Mouse (Mus musculus) mouse trophoblast stem cell (cell line): ENCODE results near the gene Flt3l.
"Not testable (repeated sequence)": the region's sequence is repeated elsewhere in the genome, so short reads cannot be mapped to it uniquely, and the experiment has no call there.

Experiments used
- in situ Hi-C, 2 experiments: fragments of 300-500 bp; cut with MseI, MboI; formaldehyde crosslinking; loops; 2 replicates in 1 of 2; 3 replicates in 1 of 2; pipeline ENCODE4 v1.15.1; 2025

Flt3l gene

DNA sequence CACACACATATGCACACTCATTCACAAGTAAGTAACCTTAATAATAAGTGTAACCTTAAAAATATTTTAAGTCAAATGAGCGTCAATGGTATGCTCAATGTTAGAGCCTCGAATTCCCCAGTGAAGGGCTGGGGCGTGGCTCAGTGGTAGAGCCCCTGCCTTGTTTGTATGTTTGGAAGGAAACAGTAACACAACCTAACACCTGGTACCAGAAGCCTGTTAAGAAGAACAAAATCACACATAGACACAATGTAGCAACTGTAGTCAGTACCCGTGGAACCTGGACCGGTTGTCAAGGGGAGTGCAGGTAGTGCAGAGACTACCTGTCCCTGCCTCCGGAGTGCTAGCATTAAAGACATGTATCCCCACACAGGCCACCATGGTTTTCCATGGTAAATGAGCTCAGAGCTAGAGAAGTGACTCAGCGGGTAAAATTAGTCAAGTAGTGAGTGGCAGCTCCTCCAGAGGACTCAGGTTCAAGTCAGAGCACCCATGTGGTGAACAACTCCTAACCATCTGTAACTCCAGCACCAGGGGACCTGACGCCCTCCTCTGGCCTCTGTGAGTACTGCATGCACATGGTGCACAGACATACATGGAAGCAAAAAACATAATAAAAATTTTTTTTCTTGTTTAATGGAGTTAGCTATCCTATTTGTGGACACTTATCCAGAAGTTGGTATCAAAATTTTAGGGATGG is 37.5 kb downstream of the Flt3l start:
- in situ Hi-C loops: no loop called here

DNA sequence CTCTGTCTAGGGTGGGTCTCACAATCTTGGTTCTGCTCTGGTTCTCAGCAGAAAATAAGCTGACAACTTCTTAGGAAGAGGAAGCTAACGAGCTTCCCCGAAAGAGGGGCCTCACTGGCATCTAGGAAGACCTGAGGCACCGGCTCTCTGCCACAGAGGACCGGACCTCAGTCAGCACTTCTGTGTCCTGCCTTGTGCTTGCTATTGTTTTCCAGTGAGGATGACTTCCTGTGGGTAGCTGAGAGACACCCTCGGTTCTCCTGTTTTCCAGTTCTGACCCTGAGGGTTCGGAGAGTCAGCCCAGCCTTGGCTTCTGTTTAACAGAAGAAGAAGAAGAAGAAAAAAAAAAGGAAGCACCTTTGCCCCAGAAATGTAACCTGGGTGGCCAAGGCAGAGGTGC is 38.8 kb downstream of the Flt3l start:
- in situ Hi-C loops: no loop called here

DNA sequence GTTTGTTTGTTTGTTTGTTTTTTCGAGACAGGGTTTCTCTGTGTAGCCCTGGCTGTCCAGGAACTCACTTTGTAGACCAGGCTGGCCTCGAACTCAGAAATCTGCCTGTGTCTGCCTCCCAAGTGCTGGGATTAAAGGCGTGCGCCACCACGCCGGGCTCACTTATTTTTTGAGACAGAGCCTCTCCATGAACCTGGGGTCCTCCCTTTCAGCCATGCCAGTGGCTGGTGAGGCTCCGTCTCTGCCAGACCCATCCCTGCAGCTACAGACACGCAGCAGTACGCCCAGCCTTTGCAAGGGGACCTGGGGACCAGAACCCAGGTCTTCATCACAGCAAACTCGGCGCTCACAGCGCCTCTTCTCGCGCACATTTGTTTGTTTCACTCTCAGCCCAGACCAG is 40.3 kb downstream of the Flt3l start:
- in situ Hi-C loops: not testable (repeated sequence)

DNA sequence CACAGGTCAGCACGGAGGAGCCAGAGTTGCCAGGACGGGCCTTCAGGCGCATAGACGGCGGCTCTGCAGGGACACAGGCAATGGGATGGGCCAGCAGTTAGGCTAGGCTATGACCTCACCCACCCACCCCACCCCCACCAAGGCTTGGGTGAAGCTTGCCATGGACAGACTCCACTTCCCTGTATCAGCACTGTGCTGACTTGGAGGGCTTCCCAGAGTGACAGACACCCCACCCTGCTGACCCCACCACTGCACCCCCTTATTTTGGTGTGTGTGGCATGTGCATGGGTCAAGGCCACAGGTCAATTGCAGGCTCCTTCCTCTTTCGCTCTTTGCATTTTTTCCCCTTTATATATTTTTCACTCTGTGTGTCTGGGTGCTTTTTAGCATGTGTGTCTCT is 40.9 kb downstream of the Flt3l start:
- in situ Hi-C loops: no loop called here

DNA sequence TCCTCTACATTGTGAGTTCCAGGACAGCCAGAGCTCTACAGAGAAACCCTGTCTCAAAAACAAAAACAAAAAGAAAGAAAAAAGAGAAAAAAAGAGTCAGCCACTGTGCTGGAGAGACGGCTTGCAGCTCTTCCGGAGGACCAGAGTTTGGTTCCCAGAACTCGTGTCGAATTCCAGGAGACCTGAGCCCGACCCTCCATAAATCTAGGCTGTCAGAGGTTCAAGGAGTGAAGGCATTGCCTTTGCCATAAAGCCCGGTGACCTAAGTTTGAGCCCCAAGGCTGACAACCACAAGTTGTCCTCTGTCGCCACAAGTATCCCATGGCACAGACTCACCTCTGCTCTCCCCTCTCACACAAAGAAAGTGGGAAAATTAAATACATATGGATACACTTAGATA is 42.1 kb downstream of the Flt3l start:
- in situ Hi-C loops: no loop called here

DNA sequence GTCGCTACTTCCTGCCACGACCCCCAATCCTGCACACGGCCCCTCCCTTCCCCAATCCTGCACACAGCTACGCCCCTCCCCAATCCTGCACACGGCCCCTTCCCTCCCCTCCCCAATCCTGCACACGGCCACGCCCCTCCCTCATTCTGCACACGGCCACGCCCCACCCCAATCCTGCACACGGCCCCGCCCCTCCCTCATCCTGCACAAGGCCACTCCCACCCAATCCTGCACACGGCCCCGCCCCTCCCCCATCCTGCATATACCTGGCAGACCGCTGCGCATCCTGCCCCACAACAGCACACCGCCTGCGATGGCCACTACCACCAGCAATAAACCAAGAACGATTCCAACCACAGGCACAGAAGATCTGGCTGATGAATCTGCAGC is 42.7 kb downstream of the Flt3l start:
- in situ Hi-C loops: no loop called here

DNA sequence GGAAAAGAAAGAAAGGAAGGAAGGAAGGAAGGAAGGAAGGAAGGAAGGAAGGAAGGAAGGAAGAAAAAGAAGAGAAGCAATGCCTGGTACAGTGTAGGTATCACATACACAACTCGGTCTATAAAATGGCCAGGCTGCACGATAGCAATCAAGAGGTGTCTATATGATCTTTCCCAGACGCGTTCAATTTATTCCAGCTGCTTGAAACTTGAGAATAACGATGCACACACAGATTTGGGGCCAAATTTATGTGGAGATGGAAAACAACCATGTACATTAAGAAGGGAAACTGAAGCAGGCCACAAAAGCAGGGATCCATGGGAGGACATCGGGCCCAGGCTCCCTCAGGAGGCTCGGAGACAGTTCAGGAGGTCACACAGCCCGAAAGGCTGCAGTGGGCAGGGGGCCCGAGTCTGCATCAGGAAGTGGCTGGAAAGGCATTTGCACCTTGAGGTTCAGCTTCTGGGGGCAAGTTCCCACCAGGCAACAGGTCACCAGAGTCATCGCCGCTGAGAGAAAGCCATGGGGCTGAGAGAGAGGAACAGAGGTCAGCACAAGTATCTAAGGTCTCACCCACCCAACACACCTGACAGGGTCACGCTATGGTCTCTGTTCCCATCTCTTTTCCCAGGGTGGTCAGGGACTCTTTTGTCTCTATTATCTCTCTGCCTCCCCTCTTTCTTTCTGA is 43.3 kb downstream of the Flt3l start:
- in situ Hi-C loops: no loop called here

DNA sequence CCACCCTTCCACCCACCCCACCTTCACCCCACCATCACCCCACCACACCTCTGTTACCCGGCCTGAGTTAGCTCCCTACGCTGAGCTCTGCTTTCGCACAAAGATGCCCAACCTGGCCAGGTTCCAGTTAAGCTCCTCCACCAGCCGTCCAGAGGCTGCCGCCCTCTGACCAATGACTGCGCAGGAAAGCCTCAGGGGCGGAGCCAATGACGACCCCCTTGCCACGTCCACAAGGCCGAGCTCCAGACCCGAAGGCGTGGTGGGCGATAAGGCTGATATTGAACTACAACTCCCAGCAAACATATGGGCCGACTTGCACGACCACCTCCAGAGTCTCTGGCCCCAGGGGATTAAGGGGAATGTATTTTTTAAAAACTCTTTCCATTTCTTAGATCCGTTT is 44.2 kb downstream of the Flt3l start, which contains the start of gene Rcn3:
Rcn3 (minus strand) TSS at position 174 of the 400 bp plus-strand sequence.
- in situ Hi-C loops: no loop called here

DNA sequence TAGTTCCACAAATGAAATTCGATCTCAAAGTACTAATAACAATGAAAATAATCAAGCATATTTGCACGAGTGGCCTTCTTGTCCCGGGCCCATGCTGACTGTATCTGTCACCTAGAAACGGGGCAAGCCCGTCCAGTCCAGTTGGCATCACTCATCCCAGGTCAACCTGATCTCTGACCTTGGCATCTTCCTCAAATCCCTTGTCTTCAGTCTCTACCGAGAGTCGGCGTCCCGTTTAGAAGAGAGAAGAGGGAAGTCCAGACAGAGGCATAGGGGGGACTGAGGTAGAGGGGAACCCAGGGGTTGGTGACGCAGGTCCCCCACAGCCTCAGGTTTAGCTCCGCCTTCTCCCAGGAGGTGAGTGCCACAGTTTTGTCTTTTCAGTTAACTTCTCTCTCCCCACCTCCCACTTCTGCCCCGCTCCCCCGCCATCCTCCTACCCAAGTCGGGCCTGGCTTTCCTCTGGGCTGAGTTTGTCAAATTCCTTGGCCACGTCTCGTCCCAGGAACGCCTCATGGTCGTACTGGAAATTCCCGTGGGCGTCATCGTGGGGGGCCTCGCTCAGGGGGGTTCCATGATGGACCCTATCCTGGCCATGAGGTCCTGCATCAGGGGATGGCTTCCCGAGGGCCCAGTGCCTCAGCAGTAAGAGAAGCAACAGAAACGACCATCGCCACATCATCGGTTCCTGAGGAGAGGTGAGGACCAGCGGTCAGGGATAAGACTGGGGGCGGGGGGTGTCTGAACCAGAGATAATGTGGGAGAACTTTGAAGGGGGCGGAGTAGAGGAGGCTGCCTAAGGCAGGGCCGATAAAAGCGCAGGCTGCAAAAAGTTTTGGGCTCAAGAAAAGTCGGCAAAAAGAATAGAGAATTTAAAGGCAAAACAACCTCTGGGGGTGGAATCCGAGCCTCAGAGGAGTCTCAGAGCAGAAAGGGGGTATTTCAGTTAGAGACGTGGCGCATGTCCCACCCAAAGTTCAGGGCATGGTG is 44.9 kb downstream of the Flt3l start:
- in situ Hi-C loops: no loop called here

DNA sequence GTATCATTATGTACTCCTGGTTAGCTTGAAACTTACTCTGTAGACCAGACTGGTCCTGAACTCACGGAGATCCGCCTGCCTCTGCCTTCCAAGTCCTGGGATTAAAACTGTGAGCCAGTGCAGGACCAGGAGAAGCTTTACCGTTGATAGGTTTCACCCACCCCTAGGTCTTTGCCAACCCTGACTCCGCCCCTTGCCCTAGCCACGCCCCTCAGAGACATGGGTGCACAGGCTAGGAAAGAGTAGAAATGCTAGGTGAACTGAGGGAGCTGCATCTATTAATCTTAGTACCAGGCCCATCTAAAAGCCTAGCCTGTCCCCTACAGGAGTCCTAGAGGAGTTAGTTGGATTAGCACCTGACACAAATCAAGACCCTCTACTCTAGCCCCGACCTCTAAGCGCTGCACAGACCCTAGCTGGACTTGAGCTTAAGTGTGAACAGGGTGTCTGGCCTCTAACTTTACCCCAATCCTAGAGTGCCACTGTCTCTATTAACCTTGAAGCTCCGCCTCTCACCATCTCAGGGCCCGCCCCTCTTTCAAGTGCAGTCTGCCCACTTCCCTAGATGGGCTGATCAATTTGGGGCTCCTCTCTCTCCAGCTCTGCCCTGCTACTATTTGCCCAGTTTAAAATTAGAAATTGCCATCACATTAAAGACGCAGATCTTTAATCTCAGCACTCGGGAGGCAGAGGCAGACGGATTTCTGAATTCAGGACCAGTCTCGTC is 45.8 kb downstream of the Flt3l start:
- in situ Hi-C loops: no loop called here

DNA sequence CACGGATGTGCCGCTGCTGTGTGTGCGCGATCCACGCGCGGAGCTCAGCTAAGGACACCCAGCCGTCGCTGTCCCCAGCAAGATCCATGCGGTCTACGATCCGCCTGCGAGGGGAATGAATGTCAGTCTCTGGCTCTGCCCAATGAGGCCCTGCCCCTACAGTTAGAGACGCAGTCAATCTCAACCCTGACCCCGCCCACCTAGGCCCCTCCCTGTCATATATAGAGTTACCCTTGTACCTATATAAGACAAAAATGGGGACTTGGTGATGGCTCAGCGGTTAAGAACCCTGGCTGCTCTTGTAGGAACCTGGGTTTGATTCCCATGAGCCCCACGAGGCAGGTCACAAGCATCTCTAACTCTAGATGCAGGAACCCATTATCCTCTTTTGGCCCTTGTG is 47.6 kb downstream of the Flt3l start:
- in situ Hi-C loops: no loop called here

DNA sequence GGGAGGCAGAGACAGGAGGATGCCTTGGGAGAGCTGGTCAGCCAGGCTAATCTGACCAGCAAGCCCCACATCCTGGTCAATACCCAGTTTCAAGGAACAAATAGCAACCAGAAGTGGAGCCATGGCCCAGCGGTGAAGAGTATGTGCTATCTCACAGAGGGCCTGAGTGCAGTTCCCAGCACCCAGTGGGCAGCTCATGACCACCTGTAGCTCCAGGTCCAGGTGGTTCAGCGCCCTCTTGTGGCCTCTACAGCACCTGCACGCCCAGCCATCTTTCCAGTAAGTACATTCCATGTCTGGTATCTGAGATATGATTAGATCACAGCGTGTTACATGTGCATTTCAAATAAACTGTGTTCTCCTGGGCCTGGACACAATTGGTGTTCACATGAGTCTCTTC is 50.1 kb downstream of the Flt3l start:
- in situ Hi-C loops: no loop called here

DNA sequence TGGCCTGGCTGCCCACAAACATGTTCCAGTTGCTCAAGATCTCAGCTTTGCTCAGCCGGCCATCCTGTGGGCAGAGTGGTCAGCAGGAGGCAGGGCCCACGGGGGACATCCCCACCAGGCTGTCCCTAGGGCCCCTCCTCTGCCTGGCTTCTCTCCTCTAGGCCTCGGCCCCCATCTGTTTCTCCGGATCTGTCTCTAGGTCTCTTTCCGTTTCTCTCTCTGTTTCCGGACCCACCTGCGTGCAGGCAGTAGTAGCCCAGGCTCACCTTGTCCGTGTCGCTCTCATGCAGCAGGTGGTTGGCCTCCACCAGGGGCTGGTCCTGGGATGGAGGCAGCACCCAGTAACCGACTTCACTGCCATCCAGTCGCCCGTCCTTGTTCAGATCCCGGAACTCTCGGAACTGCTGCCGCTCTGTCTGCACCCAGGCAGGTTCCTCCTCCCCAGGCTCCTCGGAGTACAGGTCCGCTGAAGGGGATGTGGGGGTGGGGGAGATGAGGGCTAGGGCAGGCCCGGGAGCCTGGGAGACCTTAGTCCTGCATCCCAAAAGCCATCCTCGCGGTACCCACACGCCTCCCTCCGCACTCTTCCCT is 52.8 kb downstream of the Flt3l start:
- in situ Hi-C loops: no loop called here

DNA sequence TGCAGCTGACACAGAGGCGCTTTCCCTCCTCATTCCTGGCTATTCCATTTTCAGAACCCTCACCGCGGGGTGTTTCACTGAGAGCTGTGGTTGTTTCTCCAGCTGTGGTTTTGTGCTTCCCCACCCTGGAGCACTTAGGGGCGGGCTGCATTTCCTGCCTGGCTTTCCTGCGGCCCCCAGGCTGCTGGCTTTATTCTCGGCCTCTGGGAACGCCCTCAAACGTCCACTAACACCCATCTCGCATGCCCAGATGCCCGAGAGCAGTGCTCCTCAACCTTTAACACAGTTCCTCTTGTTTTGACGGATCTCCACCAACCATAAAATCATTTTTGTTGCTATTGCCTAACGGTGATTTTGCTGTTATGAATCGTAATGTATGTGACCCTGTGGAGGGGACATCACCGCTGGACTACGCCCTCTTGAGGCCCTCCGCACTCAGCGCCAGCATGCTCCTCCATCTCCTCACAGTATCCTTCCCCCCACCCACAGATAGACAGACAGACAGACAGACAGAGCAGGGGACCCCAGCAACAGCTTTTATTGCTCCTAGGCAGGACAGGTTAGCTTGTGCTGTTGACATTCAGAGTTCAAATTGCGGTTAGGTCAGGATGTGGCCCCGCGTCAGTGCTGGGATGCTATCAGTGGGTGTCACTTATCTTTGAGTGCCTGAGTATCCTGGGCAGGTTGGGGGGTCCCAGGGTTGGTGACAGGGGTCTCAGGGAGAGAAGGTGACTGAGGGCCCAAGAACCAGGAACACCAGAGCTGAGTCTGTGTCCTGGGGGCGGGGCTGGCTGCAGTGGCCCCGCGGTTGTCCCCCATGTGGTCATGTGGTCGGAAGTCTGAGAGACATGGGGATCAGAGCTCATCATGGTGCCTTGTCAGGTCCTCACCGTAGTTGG is 53.6 kb downstream of the Flt3l start:
- in situ Hi-C loops: no loop called here

DNA sequence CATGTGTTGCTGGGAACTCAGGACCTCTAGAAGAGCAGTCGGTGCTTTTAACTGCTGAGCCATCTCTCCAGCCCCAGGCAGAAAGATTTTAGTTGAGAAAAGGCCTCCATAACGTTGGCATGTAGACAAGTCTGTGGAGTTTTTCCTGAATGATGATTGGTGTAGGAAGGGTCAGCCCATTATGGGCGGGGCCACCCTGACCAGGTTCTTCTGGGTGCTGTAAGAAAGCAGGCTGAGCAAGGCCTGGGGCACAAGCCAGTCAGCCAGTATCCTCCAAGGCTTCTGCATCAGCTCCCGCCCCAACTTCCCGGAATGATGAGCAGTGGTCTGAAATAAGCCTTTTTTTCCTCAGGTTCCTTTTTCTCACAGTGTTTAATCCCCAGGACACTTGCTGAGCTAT is 55.2 kb downstream of the Flt3l start:
- in situ Hi-C loops: no loop called here

DNA sequence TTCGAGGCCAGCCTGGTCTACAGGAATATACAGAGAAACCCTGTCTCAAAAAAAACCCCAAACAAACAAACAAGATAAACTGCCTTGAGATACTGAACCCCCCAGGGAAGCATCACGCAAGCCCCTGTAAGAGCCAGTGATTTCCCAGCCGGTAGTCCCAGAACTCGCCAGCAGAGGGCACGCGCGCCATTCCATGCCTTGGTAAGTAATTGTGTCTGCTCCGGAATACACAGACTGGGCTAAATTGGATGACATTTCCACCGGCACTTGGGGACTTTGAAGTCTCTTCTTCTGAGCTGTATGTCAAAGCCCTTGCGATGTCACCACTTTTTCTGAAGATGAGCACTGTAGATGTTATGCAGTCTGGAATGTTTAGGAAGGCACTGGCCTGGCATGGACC is 56.4 kb downstream of the Flt3l start:
- in situ Hi-C loops: no loop called here
